Mouse (Mus musculus) brain, adult 2 months (tissue): ENCODE data around the gene Tfdp1.
A peak's percentile ranks its signal among the peaks of the same experiment; 100 is the strongest.

Source experiments
- DNase-seq: peaks from one replicate; pipeline ENCODE4 v3.0.0; 2011; ENCODE audit warnings: low read depth, low spot score

The Tfdp1 gene

DNA sequence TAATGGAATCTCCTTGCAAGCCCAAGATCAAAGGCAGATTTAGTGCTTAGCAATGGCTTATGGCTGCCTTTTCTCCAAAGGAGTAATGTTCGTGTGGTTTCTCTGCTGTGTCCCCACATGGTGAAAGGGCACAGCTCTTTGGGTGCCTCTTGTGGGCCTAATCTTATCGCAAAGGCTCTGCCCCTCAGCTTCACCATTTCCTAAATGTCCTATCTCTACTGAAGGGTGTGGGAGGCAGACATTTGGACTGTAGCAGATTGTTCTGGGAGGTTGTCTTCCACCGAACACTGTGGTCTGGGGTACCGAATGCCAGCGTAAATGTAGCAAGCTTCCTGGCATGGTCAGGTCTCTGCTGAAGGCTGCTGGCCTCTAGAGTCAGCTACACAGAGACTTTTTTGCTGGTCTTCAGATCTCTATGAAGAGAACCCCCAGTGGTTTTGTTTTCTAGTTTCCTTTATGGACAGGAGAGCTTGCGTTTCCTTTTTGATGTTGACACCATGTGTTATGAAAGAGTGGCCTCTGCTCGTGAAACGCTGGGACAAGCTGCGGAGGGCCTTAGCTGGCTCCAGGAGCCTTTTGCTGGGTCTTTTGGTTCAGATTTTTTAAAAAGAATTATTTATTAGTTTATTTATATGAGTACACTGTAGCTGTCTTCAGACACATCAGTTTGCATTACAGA, 14.7 kb downstream of the Tfdp1 start:
- no peak for DNase-seq

- DNase-seq: no peak
These were observed 15.3 kb downstream of the Tfdp1 start for GRCm38 (mm10) chr8:13353883-13354282.

DNA sequence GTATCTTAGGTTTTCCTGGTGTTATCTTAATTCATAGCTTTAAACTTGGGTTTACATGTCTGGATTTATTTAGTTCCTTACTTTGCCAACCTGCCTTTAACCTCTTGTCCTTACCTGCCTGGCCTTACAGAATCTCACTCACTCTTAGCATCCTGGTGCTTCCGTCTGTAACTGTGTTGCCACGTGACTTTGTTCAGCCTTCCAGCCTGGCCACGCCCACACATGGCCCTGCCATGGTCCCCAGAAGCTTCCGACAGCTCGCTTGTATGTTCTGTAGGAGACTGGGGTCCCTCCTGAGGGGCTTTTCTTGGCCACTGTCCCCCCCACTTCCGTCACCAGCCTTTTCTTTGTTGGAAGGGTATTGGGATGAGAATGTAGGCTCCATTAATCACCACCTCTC, 17.7 kb downstream of the Tfdp1 start:
- DNase-seq: no peak

DNA sequence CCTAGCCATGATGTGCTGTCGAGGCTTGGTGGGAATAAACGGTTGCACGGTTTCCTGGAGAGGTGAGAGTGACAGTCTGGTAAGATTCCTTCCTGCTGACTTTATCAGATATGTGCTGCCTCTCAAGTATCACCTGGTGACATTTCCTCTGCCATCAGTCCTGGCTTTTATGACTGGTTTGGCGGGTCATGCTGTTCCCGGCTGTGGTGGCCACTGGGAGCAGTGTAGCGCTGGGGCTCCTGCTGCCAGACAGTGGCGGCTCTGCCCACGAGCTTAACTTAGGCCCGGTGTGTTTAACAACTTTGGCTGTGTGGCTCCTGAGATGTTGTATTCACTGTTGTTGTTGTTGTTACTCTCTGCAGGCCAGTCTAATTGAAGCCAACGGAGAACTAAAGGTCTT, 18.1 kb downstream of the Tfdp1 start:
- no peak for DNase-seq

DNA sequence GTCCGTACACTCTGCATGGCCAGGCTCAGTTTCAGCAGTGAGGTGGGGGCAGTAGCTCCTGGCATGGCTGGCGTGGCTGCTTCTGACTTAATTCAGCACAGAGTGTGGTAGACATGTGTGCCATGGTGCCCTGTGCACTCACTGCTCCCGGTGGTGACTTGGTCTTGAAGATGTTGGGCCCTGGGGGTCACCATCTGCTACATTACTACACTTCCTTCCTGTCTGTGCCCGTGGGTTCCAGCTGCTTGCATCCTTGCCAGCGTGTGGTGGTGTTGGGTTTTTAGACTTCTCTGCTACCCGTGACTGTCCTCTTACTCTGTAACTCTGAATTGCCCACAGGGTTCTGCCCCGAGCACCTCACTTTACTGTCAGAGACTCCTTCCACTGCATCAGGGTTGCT, 21.7 kb downstream of the Tfdp1 start:
- DNase-seq: no peak

DNA sequence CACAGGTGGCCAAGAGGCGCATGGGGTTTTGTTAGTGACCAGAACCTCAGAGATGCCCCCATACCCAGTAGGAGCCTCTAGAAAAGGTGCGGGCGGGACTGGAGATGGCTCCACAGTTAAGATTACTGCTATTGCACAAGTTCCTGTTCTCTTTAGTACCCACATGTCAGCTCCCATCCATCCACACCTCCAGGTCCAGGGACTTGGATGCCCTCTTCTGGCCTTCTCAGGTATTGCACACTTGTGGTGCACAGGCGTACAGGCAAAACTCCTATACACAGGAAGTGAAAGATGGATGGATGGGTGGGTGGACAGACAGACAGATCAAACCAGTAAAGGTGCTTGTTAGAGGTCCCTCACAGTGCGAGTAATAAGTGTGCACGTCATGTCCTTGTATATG, 23.3 kb downstream of the Tfdp1 start:
- DNase-seq: no peak

- peak; percentile 30 for DNase-seq
These were observed 34.7 kb downstream of the Tfdp1 start for GRCm38 (mm10) chr8:13373151-13373662.

- DNase-seq: no peak
These were observed 43.1 kb downstream of the Tfdp1 start for GRCm38 (mm10) chr8:13381630-13382029.

GRCm38 (mm10) chr8:13382536-13382935, 44.0 kb downstream of the Tfdp1 start:
- no peak for DNase-seq

DNA sequence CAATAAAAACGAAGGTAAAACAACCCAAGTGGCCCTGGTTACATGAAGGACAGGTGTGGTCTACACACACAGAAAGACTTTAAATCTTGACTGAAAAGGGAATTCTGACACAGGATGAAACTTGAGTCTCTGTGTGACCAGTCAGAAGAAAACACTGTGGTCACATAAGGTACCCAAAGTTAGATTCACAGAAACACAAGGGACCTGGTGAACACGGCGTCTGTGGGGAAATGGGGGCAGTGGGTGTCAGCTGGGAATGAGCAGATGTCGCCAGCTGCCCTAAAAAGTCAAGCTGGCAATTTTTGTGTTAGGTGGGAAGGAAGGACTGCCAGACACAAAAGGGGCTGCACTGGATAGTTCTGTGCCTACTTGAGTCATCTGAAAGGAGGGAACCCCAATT, 44.4 kb downstream of the Tfdp1 start:
- no peak for DNase-seq

- DNase-seq: no peak
These were observed 47.8 kb downstream of the Tfdp1 start for GRCm38 (mm10) chr8:13386366-13386765.

DNA sequence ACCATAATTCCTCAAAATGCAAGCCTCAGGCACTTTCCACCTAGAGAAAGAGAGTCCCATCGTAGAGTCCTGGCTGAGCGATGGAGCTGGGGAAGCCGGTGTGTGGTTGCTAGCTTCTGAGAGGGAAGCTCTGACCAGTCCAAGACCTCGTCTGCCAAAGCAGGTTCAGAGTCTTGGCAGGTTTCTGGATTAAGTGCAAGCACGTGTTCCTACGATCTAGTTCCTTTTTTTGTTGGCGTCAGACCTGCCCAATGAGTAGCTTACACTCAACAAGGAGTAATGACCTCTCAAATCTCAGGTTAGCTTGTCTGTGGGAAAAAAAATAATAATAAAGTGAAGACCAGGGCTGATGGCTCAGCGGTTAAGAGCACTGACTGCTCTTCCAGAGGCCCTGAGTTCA, 49.2 kb downstream of the Tfdp1 start:
- DNase-seq: no peak

- no peak for DNase-seq
These were observed 50.2 kb downstream of the Tfdp1 start for GRCm38 (mm10) chr8:13388744-13389143.

DNA sequence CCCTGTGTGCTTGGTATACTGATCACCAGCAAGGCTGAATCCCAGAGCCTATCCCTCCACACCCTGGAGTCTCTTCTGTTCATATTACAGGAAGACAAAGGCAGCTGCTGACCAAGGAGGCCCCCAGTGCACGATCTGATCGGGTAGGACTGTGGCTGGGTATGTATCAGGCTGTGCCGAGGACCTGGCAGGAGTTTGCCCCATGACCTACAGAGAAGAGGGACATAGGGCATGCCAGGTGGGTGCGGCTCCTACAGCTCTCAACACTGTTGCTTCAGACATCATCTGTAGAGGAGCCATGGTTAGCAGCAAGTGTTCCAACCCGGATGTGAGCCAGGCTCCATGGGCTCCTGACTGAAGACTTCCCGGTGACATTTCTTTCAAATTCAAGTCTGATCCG, 55.3 kb downstream of the Tfdp1 start:
- DNase-seq: no peak

DNA sequence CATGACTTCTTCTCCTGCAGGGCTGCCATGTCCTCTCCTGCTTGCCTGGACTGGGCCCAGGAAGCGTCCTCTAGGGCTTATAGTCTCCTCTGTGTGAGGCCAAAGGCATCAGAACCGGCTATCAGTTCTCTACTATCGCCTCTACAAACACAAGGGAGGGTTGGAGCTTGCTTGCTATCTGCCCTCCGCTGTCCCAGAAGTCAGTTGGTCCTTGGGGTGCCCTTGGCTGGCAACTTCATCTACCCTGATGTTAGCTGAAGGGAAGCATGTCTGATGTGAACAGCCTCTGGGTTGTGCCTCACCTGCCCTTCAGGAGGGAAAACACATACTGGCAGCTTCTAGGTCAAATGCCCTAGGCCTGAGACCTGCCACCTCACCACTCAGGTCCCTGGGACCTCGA, 58.2 kb downstream of the Tfdp1 start, which contains the start of gene Atp4b:
TSS of gene Atp4b (minus strand) at position 101 of the 400 bp plus-strand sequence.
- DNase-seq: no peak

DNA sequence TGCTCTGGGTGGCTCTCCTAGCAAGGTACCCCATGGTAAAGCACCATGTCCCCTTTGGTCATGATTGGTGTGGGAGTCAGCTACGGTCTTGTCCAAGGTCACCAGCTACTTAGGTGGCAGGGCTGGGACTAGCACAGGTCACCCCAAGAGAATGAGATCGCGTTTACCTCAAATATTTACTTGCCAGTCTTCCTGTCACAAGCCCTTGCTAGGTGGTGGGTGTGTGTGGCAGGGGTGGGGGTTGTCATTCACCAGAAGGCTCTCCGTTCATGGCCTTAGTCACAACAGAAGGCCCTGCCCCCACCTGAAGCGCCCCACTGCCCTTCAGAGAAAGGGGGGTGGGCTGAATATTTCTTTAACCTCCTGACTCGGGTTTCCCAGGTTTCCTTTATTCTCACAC, 65.0 kb downstream of the Tfdp1 start:
- no peak for DNase-seq

GRCm38 (mm10) chr8:13404666-13405131, 66.1 kb downstream of the Tfdp1 start, which contains the start of gene Grk1:
Gene Grk1 (plus strand): TSS chr8:13405081.
- DNase-seq: no peak

- DNase-seq: no peak
These were observed 67.5 kb downstream of the Tfdp1 start for GRCm38 (mm10) chr8:13406011-13406410.

- peak; percentile 87 for DNase-seq
These were observed 73.0 kb downstream of the Tfdp1 start for GRCm38 (mm10) chr8:13411597-13411996.

DNA sequence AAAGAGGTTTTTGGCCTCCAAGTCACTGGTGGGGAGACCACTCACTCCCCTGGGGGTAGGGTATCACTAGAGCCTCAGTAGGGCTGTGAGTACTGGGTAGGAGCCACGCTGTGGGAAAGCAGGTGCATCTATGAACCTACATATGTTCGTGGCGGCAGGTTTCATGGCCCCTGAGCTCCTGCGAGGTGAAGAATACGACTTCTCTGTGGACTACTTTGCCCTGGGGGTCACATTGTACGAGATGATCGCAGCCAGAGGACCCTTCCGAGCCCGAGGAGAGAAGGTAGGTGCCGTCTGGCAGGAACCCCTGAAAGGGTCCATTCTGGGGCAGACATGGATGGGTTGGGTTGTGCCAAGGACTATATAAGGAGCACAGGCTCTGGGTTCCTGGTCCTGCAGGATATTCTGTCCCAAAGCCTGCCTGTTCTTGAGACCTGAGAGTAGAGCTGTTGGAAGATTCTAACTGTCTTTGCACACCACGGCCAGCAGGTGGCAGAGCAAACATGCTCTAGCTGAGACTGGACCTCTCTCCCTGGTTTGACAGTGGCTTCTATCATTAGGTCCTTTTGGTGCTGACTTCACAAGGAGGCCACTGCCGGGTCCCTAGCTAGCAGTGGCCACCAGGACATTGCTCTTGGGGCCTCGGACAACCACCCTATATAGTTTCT, 74.5 kb downstream of the Tfdp1 start:
- DNase-seq: peak; percentile 80

GRCm38 (mm10) chr8:13413823-13414390, 75.4 kb downstream of the Tfdp1 start:
- DNase-seq: no peak

DNA sequence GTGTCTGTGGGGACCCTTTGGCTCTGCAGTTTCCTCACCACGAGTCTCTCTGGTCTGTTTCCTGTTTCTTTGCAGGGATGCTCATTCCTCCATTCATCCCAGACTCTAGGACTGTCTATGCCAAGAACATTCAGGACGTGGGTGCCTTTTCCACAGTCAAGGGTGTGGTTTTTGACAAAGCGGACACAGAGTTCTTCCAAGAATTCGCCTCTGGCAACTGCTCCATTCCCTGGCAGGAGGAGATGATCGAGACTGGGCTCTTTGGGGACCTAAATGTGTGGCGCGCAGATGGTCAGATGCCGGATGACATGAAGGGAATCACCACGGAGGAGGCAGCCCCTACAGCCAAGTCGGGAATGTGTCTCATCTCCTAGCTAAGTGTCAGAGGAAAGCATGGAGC, 77.3 kb downstream of the Tfdp1 start:
- DNase-seq: peak; percentile 62
